Mouse (Mus musculus): ENCODE measurements at regions not wholly inside any gene's neighbourhood (a gene's known extent, or its start where the extent isn't known, plus 50 kb on each side); places are given as distances from the start of the nearest gene placed in this dataset.
A peak's percentile ranks its signal among the peaks of the same experiment; 100 is the strongest.
"Not testable (repeated sequence)": the region's sequence is repeated elsewhere in the genome, so short reads cannot be mapped to it uniquely, and the experiment has no call there.

GRCm38 (mm10) chr3:118194754-118195153 is 326.0 kb upstream of the Snx7 start:
- DNase-seq (ENCODE audit: low spot score), result no peak

GRCm38 (mm10) chr3:118189382-118189781 is 320.6 kb upstream of the Snx7 start:
- DNase-seq (ENCODE audit: low spot score), result no peak

GRCm38 (mm10) chr3:118177446-118177845 is 308.7 kb upstream of the Snx7 start:
- DNase-seq (ENCODE audit: low spot score), result no peak

GRCm38 (mm10) chr3:118162916-118163315 is 294.2 kb upstream of the Snx7 start:
- no peak for DNase-seq (ENCODE audit: low spot score)

- no peak for DNase-seq (ENCODE audit: low spot score)
These were observed 276.1 kb upstream of the Snx7 start for GRCm38 (mm10) chr3:118144788-118145187.

GRCm38 (mm10) chr3:118141731-118142130 is 273.0 kb upstream of the Snx7 start:
- DNase-seq (ENCODE audit: low spot score), result no peak

GRCm38 (mm10) chr3:118140108-118140507 is 271.4 kb upstream of the Snx7 start:
- no peak for DNase-seq (ENCODE audit: low spot score)

GRCm38 (mm10) chr3:118128349-118128748 is 259.6 kb upstream of the Snx7 start:
- DNase-seq (ENCODE audit: low spot score), result not testable (repeated sequence)

- no peak for DNase-seq (ENCODE audit: low spot score)
These were observed 233.9 kb upstream of the Snx7 start for GRCm38 (mm10) chr3:118102635-118103034.

- DNase-seq (ENCODE audit: low spot score), result no peak
These were observed 215.8 kb upstream of the Snx7 start for GRCm38 (mm10) chr3:118084508-118084907.

GRCm38 (mm10) chr3:118072363-118072762 is 203.6 kb upstream of the Snx7 start:
- DNase-seq (ENCODE audit: low spot score), result no peak

GRCm38 (mm10) chr3:118070129-118070528 is 201.4 kb upstream of the Snx7 start:
- DNase-seq (ENCODE audit: low spot score), result no peak

- peak; percentile 9 for DNase-seq (ENCODE audit: low spot score)
These were observed 194.9 kb upstream of the Snx7 start for GRCm38 (mm10) chr3:118063679-118064078.

- DNase-seq (ENCODE audit: low spot score), result no peak
These were observed 193.8 kb upstream of the Snx7 start for GRCm38 (mm10) chr3:118062569-118062968.

GRCm38 (mm10) chr3:118047016-118047415 is 178.3 kb upstream of the Snx7 start:
- no peak for DNase-seq (ENCODE audit: low spot score)

- DNase-seq (ENCODE audit: low spot score), result no peak
These were observed 177.8 kb upstream of the Snx7 start for GRCm38 (mm10) chr3:118046536-118046935.

GRCm38 (mm10) chr3:118036501-118036900 is 167.8 kb upstream of the Snx7 start:
- DNase-seq (ENCODE audit: low spot score), result no peak

GRCm38 (mm10) chr3:117995401-117995800 is 126.7 kb upstream of the Snx7 start:
- DNase-seq (ENCODE audit: low spot score), result no peak

GRCm38 (mm10) chr3:117994110-117994509 is 125.4 kb upstream of the Snx7 start:
- no peak for DNase-seq (ENCODE audit: low spot score)

- DNase-seq (ENCODE audit: low spot score), result no peak
These were observed 121.8 kb upstream of the Snx7 start for GRCm38 (mm10) chr3:117990561-117990960.

GRCm38 (mm10) chr3:117988443-117988842 is 119.7 kb upstream of the Snx7 start:
- DNase-seq (ENCODE audit: low spot score), result no peak

GRCm38 (mm10) chr3:117975638-117976037 is 106.9 kb upstream of the Snx7 start:
- no peak for DNase-seq (ENCODE audit: low spot score)

- DNase-seq (ENCODE audit: low spot score), result no peak
These were observed 100.1 kb upstream of the Snx7 start for GRCm38 (mm10) chr3:117968805-117969204.

GRCm38 (mm10) chr3:117938426-117938825 is 69.7 kb upstream of the Snx7 start:
- no peak for DNase-seq (ENCODE audit: low spot score)

- DNase-seq (ENCODE audit: low spot score), result no peak
These were observed 58.8 kb upstream of the Snx7 start for GRCm38 (mm10) chr3:117927527-117927926.
